11 mouse cellular contexts compared by ENCODE assay signal in genomic region chr10:116943025-116943424, GRCm38 (mm10). TPM values are rescaled to one million over a fixed set of nuclear protein-coding genes. Genes with fewer than 3 reads are reported as not detected.
A peak's percentile ranks its signal among the peaks of the same experiment; 100 is the strongest.
DNase-seq lines count a peak whose midpoint lies in the region; ATAC-seq and TF ChIP-seq lines count a peak whose summit lies in the region.
"Had no signal": no experiment of that assay in that cellular context is flagged by ENCODE, and none has a peak within 500 bp of the region (broad histone marks: within the 10 kb centered on the region; RNA-seq: fewer than 3 reads in every experiment).

No protein-coding gene starts in this region.

- no peak overlapping the region for H3K27ac ChIP-seq in thymus, adult 2 months (ENCODE audit: control insufficient read depth, insufficient read depth, low read length)
- no peak overlapping the region for H3K27ac ChIP-seq in liver, embryonic 14.5 days
- H3K27ac ChIP-seq in heart, embryonic 10.5 days: no peak overlapping the region
- H3K27ac ChIP-seq: neural tube, embryonic 13.5 days had no signal

- no peak for TF ChIP-seq POLR2A in thymus, adult 2 months (IDR thresholded peaks at IDR 0.05; ENCODE audit: control insufficient read depth, extremely low read depth, insufficient read depth, low read length, poor library complexity)

- peaks cover 20% of the 10 kb centered on the region for H3K36me3 ChIP-seq in thymus, adult 2 months (ENCODE audit: control insufficient read depth, insufficient read depth, low read length)
- H3K36me3 ChIP-seq in liver, embryonic 14.5 days (replicated peaks; ENCODE audit: control insufficient read depth, insufficient read depth, low read depth): no peaks in the 10 kb centered on the region
- H3K36me3 ChIP-seq in heart, embryonic 10.5 days: peaks cover 31% of the 10 kb centered on the region

- H3K9me3 ChIP-seq in liver, embryonic 14.5 days (ENCODE audit: control insufficient read depth, low read length): no peaks in the 10 kb centered on the region
- H3K9me3 ChIP-seq in heart, embryonic 10.5 days: 0 out of 2 replicates have a peak, but pooled peaks cover 5% of the 10 kb centered on the region
- H3K9me3 ChIP-seq: neural tube, embryonic 13.5 days had no signal

- no peak for ATAC-seq in liver, embryonic 14.5 days (ENCODE audit: insufficient read depth)

- no peak overlapping the region for H3K4me2 ChIP-seq in liver, embryonic 14.5 days (ENCODE audit: low read depth)
- H3K4me2 ChIP-seq: neural tube, embryonic 13.5 days had no signal

- intact Hi-C loops in heart, postnatal 36 days (cut with DNase I): loop anchor here (5.0 kb wide), 1 partner anchor 89 kb away; no protein-coding TSS in a partner anchor

- no peak for TF ChIP-seq EP300 in liver, embryonic 14.5 days (IDR thresholded peaks at IDR 0.05; ENCODE audit: low read depth)

- peak; percentile 45 for DNase-seq in heart, postnatal 4 days
- no peak for DNase-seq in heart, postnatal 36 days
- peak; percentile 36 for DNase-seq in thymus, adult 2 months
- no peak for DNase-seq in thymus, postnatal 0 days (ENCODE audit: low spot score)
- DNase-seq in liver, embryonic 14.5 days (ENCODE audit: low read depth in 3 of 3, low spot score in 3 of 3): no peak
- DNase-seq in frontal cortex, adult 2 months (ENCODE audit: extremely low spot score in 1 of 2, low spot score in 1 of 2): no peak
- DNase-seq in heart, adult 8-10 months (ENCODE audit: low spot score): no peak
- no peak for DNase-seq in heart, embryonic 10.5 days (ENCODE audit: low spot score)
- DNase-seq: adrenal gland, adult 8-10 months had no signal

- no peak overlapping the region for H3K9ac ChIP-seq in liver, embryonic 14.5 days (replicated peaks)
- H3K9ac ChIP-seq: neural tube, embryonic 13.5 days had no signal

- no peaks in the 10 kb centered on the region for H3K27me3 ChIP-seq in thymus, adult 2 months (ENCODE audit: control insufficient read depth, insufficient read depth, low read length)
- H3K27me3 ChIP-seq in liver, embryonic 14.5 days (ENCODE audit: control insufficient read depth, insufficient read depth, low read length): no peaks in the 10 kb centered on the region
- H3K27me3 ChIP-seq in heart, embryonic 10.5 days (ENCODE audit: insufficient read depth, poor library complexity, severe bottlenecking): no peaks in the 10 kb centered on the region
- H3K27me3 ChIP-seq: neural tube, embryonic 13.5 days had no signal

- 96% methylated on average over 6 of the region's 6 CpGs for WGBS in thymus, adult 2 months
- WGBS in liver, embryonic 14.5 days (ENCODE audit: insufficient replicate concordance): 70% methylated on average over 6 of the region's 6 CpGs
- 88% methylated on average over 6 of the region's 6 CpGs for WGBS in heart, embryonic 10.5 days

- no peak overlapping the region for H3K4me3 ChIP-seq in thymus, adult 2 months (ENCODE audit: control insufficient read depth, insufficient read depth, low read length)
- no peak overlapping the region for H3K4me3 ChIP-seq in liver, embryonic 14.5 days (ENCODE audit: insufficient read depth in 1 of 2, low read depth in 2 of 2, low read length in 2 of 2)
- H3K4me3 ChIP-seq in heart, embryonic 10.5 days: no peak overlapping the region
- H3K4me3 ChIP-seq: neural tube, embryonic 13.5 days had no signal

- peak; percentile 63; the same call in 1 of the 2 replicates for TF ChIP-seq CTCF in thymus, adult 2 months (IDR thresholded peaks at IDR 0.05; ENCODE audit: borderline replicate concordance, control insufficient read depth, extremely low read depth, insufficient read depth, low read length, poor library complexity)
- peak; percentile 84 for TF ChIP-seq CTCF in liver, embryonic 14.5 days (IDR thresholded peaks at IDR 0.05; ENCODE audit: low read depth)

- H3K4me1 ChIP-seq in thymus, adult 2 months (replicated peaks; ENCODE audit: control insufficient read depth, insufficient read depth, low read length): peaks cover 3% of the 10 kb centered on the region
- H3K4me1 ChIP-seq in liver, embryonic 14.5 days (replicated peaks; ENCODE audit: control insufficient read depth in 2 of 2, insufficient read depth in 2 of 2, low read length in 1 of 2): peaks cover 0 to 6% of the 10 kb centered on the region in 2 experiments; a peak in 2 of 4 replicates
- H3K4me1 ChIP-seq in heart, embryonic 10.5 days: peaks cover 23% of the 10 kb centered on the region

RNA-seq across cellular contexts. Expression of gene Rab3ip, which starts 7.5 kb away (rescaled TPM):
- total RNA-seq in heart, postnatal 4 days (2021): 10 to 100 TPM; 87.7 to 90.2 TPM
- total RNA-seq in heart, postnatal 36 days (2021): 10 to 100 TPM; 85.3 to 89.2 TPM
- 138 and 151 TPM in 2 replicates for polyA plus RNA-seq in thymus, adult 2 months (2012; rRNA removed)
- polyA plus RNA-seq in thymus, postnatal 0 days (2015; fragmentation: Nextera tagmentation; extraction: Ambion mirVana): 20.6 and 22.5 TPM in 2 replicates
- 6.2 and 6.6 TPM in 2 replicates for polyA plus RNA-seq in liver, embryonic 14.5 days (2012; rRNA removed)
- polyA plus RNA-seq in liver, embryonic 14.5 days (2014; fragmentation: Nextera tagmentation; extraction: Ambion mirVana): 7.4 and 7.5 TPM in 2 replicates
- 35.2 and 54.2 TPM in 2 replicates for polyA plus RNA-seq in frontal cortex, adult 2 months (2012; rRNA removed)
- total RNA-seq in heart, adult 8-10 months (2022): 100 to 1,000 TPM in 3 of 4 experiments, 10 to 100 TPM in 1; 87.9 to 107 (median 103) TPM
- 46.0 and 61.0 TPM in 2 replicates for polyA plus RNA-seq in heart, embryonic 10.5 days (2016; fragmentation: Nextera tagmentation; extraction: Ambion mirVana)

RNA-seq across cellular contexts. Expression of gene Gm10271, which starts 29.4 kb away (rescaled TPM):
- not detected for total RNA-seq in heart, postnatal 4 days (2021)
- not detected for total RNA-seq in heart, postnatal 36 days (2021)
- not detected in 2 replicates for polyA plus RNA-seq in thymus, adult 2 months (2012; rRNA removed)
- polyA plus RNA-seq in thymus, postnatal 0 days (2015; fragmentation: Nextera tagmentation; extraction: Ambion mirVana): not detected in 2 replicates
- polyA plus RNA-seq in liver, embryonic 14.5 days (2012; rRNA removed): not detected in 2 replicates
- not detected in 2 replicates for polyA plus RNA-seq in liver, embryonic 14.5 days (2014; fragmentation: Nextera tagmentation; extraction: Ambion mirVana)
- not detected in 2 replicates for polyA plus RNA-seq in frontal cortex, adult 2 months (2012; rRNA removed)
- total RNA-seq in heart, adult 8-10 months (2022): not detected
- not detected in 2 replicates for polyA plus RNA-seq in heart, embryonic 10.5 days (2016; fragmentation: Nextera tagmentation; extraction: Ambion mirVana)
- total RNA-seq: adrenal gland, adult 8-10 months; left cerebral cortex, postnatal 10 days had no signal
- polyA plus RNA-seq: neural tube, embryonic 13.5 days had no signal

RNA-seq across cellular contexts. Expression of gene Best3, which starts 43.1 kb away (rescaled TPM):
- 1 to 10 TPM; 1.2 to 1.7 TPM for total RNA-seq in heart, postnatal 4 days (2021)
- 1 to 10 TPM; 4.3 to 4.7 TPM for total RNA-seq in heart, postnatal 36 days (2021)
- 0.11 TPM in 1 of 2 replicates, not detected in the other for polyA plus RNA-seq in thymus, adult 2 months (2012; rRNA removed)
- not detected in 2 replicates for polyA plus RNA-seq in thymus, postnatal 0 days (2015; fragmentation: Nextera tagmentation; extraction: Ambion mirVana)
- polyA plus RNA-seq in liver, embryonic 14.5 days (2012; rRNA removed): not detected in 2 replicates
- not detected in 2 replicates for polyA plus RNA-seq in liver, embryonic 14.5 days (2014; fragmentation: Nextera tagmentation; extraction: Ambion mirVana)
- polyA plus RNA-seq in frontal cortex, adult 2 months (2012; rRNA removed): 0.08 and 0.18 TPM in 2 replicates
- total RNA-seq in heart, adult 8-10 months (2022): 1 to 10 TPM; 7.1 to 8.0 (median 7.4) TPM
- 0.18 and 0.20 TPM in 2 replicates for polyA plus RNA-seq in heart, embryonic 10.5 days (2016; fragmentation: Nextera tagmentation; extraction: Ambion mirVana)
- polyA plus RNA-seq: neural tube, embryonic 13.5 days had no signal

RNA-seq across cellular contexts. Expression of gene Myrfl, which starts 46.3 kb away (rescaled TPM):
- under 1 TPM; 0.32 to 0.41 TPM for total RNA-seq in heart, postnatal 4 days (2021)
- 1 to 10 TPM; 1.3 to 1.5 TPM for total RNA-seq in heart, postnatal 36 days (2021)
- 0.12 and 0.22 TPM in 2 replicates for polyA plus RNA-seq in thymus, adult 2 months (2012; rRNA removed)
- 0.26 and 0.27 TPM in 2 replicates for polyA plus RNA-seq in thymus, postnatal 0 days (2015; fragmentation: Nextera tagmentation; extraction: Ambion mirVana)
- polyA plus RNA-seq in liver, embryonic 14.5 days (2012; rRNA removed): 0.02 TPM in 1 of 2 replicates, not detected in the other
- not detected in 2 replicates for polyA plus RNA-seq in liver, embryonic 14.5 days (2014; fragmentation: Nextera tagmentation; extraction: Ambion mirVana)
- polyA plus RNA-seq in frontal cortex, adult 2 months (2012; rRNA removed): 0.17 and 0.22 TPM in 2 replicates
- total RNA-seq in heart, adult 8-10 months (2022): 1 to 10 TPM in 3 of 4 experiments, under 1 TPM in 1; 0.50 to 2.0 (median 1.2) TPM
- 0.33 and 0.49 TPM in 2 replicates for polyA plus RNA-seq in heart, embryonic 10.5 days (2016; fragmentation: Nextera tagmentation; extraction: Ambion mirVana)

Comparison
In these comparisons a context has a peak if more than half of its experiments do, and no peak if none do; other contexts are left out.
1. DNase-seq: peak in heart, postnatal 4 days (single experiment) and thymus, adult 2 months (single experiment); none in heart, postnatal 36 days (0 of 2), thymus, postnatal 0 days (single experiment), liver, embryonic 14.5 days (0 of 3), frontal cortex, adult 2 months (0 of 2), heart, adult 8-10 months (single experiment) and heart, embryonic 10.5 days (single experiment).